Mouse (Mus musculus) hindbrain, embryonic 12.5 days (tissue): ENCODE data around the gene Armc2. TPM values are rescaled to one million over a fixed set of nuclear protein-coding genes. Genes with fewer than 3 reads are reported as not detected.

Source experiments
- ATAC-seq: fragments of 200-750 bp; cut with Nextera tagmentation; 2 replicates; pipeline ENCODE4 v1.8.0; 2017; ENCODE audit warnings: moderate TSS enrichment; ENCODE audit not compliant: low FRiP score
- H3K27ac ChIP-seq: fragments of 300-500 bp; sonication (generic); 2 replicates; pipeline ENCODE4 v1.5.1; 2016; ENCODE audit warnings: mild to moderate bottlenecking
- H3K27me3 ChIP-seq: fragments of 300-500 bp; sonication (generic); 2 replicates; pipeline ENCODE4 v1.6.1; 2016; ENCODE audit warnings: mild to moderate bottlenecking
- H3K36me3 ChIP-seq: fragments of 300-500 bp; sonication (generic); 2 replicates; pipeline ENCODE4 v1.6.1; 2016; ENCODE audit warnings: mild to moderate bottlenecking
- H3K4me1 ChIP-seq: fragments of 300-500 bp; sonication (generic); 2 replicates; pipeline ENCODE4 v1.6.1; 2016
- H3K4me2 ChIP-seq: fragments of 300-500 bp; sonication (generic); replicated peaks from 2 replicates; pipeline ENCODE4 v1.6.1; 2016; ENCODE audit warnings: mild to moderate bottlenecking
- H3K4me3 ChIP-seq: fragments of 300-500 bp; sonication (generic); 2 replicates; pipeline ENCODE4 v1.5.1; 2016; ENCODE audit warnings: mild to moderate bottlenecking
- H3K9ac ChIP-seq: fragments of 300-500 bp; sonication (generic); 2 replicates; pipeline ENCODE4 v1.6.1; 2016; ENCODE audit warnings: mild to moderate bottlenecking, moderate library complexity
- H3K9me3 ChIP-seq: fragments of 300-500 bp; sonication (generic); replicated peaks from 2 replicates; pipeline ENCODE4 v1.6.1; 2016; ENCODE audit warnings: mild to moderate bottlenecking
- WGBS: fragments of 180-500 bp; shearing (Covaris S2); methylation state at CpG from one replicate; pipeline ENCODE4 v1.1.7; 2016; 5-methylcytosine and 5-hydroxymethylcytosine counted together
- polyA plus RNA-seq: library from polyadenylated mRNA; unstranded; fragments of >200 nt; fragmentation: Nextera tagmentation; extraction: Ambion mirVana; gene quantifications from 2 replicates; pipeline ENCODE4 v1.2.1, GENCODE M21; 2016

Armc2 gene
- polyA plus RNA-seq, 1 experiment from 2014 or later = 4.8 TPM

GRCm38 (mm10) chr10:41930966-41931365 is 87.3 kb downstream of the Armc2 start:
- Histone ChIP-seq H3K4me1 (peaks cover 34% of the 10 kb centered on the region), H3K9me3 (no peaks in the 10 kb centered on the region), H3K4me2 (no peak overlapping the region), H3K27me3 (no peaks in the 10 kb centered on the region), H3K27ac (no peak overlapping the region), H3K36me3 (no peaks in the 10 kb centered on the region), H3K9ac (no peak overlapping the region), H3K4me3 (no peak overlapping the region)
- no peak for ATAC-seq
- WGBS = 56% methylated on average over 4 of the region's 4 CpGs

- Histone ChIP-seq H3K9ac (no peak overlapping the region), H3K36me3 (no peaks in the 10 kb centered on the region), H3K27ac (0 out of 2 replicates have a peak overlapping the region, but pooled peaks have one; percentile 25), H3K9me3 (no peaks in the 10 kb centered on the region), H3K4me3 (no peak overlapping the region), H3K4me1 (peaks cover 11% of the 10 kb centered on the region), H3K27me3 (no peaks in the 10 kb centered on the region), H3K4me2 (no peak overlapping the region)
- peak; percentile 34; the same call in 1 of the 2 replicates for ATAC-seq
- WGBS = 70% methylated on average over 14 of the region's 14 CpGs
These were observed 91.5 kb downstream of the Armc2 start for GRCm38 (mm10) chr10:41926726-41927125.

- Histone ChIP-seq H3K27ac (no peak overlapping the region), H3K4me2 (no peak overlapping the region), H3K36me3 (peaks cover 7% of the 10 kb centered on the region), H3K9me3 (no peaks in the 10 kb centered on the region), H3K4me3 (no peak overlapping the region), H3K9ac (no peak overlapping the region), H3K27me3 (no peaks in the 10 kb centered on the region), H3K4me1 (peaks cover 7% of the 10 kb centered on the region)
- no peak for ATAC-seq
- WGBS = 89% methylated on average over 8 of the region's 8 CpGs
These were observed 105.8 kb downstream of the Armc2 start for GRCm38 (mm10) chr10:41912290-41912994.

GRCm38 (mm10) chr10:41908899-41909298 is 109.3 kb downstream of the Armc2 start:
- Histone ChIP-seq H3K4me1 (peaks cover 7% of the 10 kb centered on the region), H3K9me3 (no peaks in the 10 kb centered on the region), H3K36me3 (peaks cover 33% of the 10 kb centered on the region), H3K27ac (0 out of 2 replicates have a peak overlapping the region, but pooled peaks have one; percentile 12), H3K9ac (no peak overlapping the region), H3K27me3 (no peaks in the 10 kb centered on the region), H3K4me2 (no peak overlapping the region), H3K4me3 (no peak overlapping the region)
- WGBS = 63% methylated on average over 6 of the region's 6 CpGs
- ATAC-seq = peak; percentile 48; the same call in 1 of the 2 replicates

DNA sequence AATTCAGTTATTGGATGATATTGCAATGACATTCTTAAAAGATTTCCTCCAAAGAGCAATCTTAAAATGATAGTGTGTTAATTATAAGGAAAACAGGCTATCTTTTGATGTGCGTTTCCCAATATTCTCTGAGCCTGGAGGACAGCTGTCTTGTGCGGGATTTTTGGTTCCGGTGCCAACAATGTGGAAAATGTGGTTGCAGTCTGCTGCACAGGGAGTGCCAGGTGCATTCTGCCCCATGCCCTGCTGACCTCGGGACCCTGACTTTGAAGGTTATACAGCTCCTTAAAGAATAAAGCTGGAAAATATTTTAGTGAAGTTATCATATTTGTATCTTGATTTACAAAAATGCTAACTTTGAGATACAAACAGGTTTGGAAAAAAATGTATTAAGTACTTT is 110.3 kb downstream of the Armc2 start:
- peaks cover 39% of the 10 kb centered on the region for H3K36me3 ChIP-seq
- no peak overlapping the region for H3K4me2 ChIP-seq
- no peak overlapping the region for H3K9ac ChIP-seq
- H3K4me1 ChIP-seq = peaks cover 7% of the 10 kb centered on the region
- no peaks in the 10 kb centered on the region for H3K27me3 ChIP-seq
- WGBS = 86% methylated on average over 4 of the region's 4 CpGs
- no peak overlapping the region for H3K27ac ChIP-seq
- no peak for ATAC-seq
- no peak overlapping the region for H3K4me3 ChIP-seq
- H3K9me3 ChIP-seq = no peaks in the 10 kb centered on the region

DNA sequence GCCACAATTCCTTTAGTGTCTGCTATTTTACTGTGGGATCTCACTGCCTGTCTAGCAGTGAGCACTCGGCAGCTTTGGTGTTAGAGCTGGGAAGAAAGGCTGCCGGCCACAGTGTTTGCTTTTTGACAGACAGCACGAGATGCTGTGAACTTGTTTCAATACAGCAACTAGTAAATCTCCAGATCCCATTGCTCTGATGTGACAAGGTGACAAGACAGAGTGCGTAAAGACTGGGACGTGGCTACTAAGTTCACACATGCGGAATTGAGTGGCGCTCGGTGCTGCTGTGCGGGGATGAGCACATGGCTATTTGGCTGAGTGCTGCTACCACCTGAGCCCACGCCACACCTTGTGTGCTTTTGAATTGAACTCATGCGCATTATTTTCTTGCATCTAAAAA is 110.8 kb downstream of the Armc2 start:
- no peak overlapping the region for H3K4me2 ChIP-seq
- peaks cover 42% of the 10 kb centered on the region for H3K36me3 ChIP-seq
- no peak overlapping the region for H3K9ac ChIP-seq
- no peak overlapping the region for H3K4me3 ChIP-seq
- ATAC-seq = no peak
- H3K27ac ChIP-seq = no peak overlapping the region
- 84% methylated on average over 11 of the region's 11 CpGs for WGBS
- peaks cover 7% of the 10 kb centered on the region for H3K4me1 ChIP-seq
- H3K9me3 ChIP-seq = no peaks in the 10 kb centered on the region
- H3K27me3 ChIP-seq = no peaks in the 10 kb centered on the region

DNA sequence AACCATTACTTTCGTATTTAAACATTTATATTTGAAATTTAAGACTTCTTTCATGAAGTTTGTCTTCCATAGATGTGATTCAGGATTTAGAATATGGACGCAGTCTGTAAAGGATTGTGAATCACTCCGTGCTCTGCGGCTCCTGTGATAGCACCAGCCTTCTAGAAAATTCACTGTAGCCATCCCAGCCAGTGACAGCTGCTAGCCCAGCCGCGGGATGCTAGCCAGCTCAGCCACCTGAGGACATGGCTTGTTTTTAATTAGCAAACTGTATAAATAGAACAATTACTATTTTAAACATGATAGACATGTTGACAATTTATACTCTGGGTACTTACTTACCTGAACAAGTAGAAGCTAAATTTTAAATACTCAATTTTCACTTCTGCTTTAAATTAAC is 116.4 kb downstream of the Armc2 start:
- no peaks in the 10 kb centered on the region for H3K4me1 ChIP-seq
- H3K36me3 ChIP-seq = peaks cover 43% of the 10 kb centered on the region
- H3K27me3 ChIP-seq = no peaks in the 10 kb centered on the region
- no peak overlapping the region for H3K9ac ChIP-seq
- no peak overlapping the region for H3K27ac ChIP-seq
- ATAC-seq = no peak
- no peak overlapping the region for H3K4me2 ChIP-seq
- H3K4me3 ChIP-seq = no peak overlapping the region
- H3K9me3 ChIP-seq = no peaks in the 10 kb centered on the region
- 96% methylated on average over 6 of the region's 6 CpGs for WGBS

DNA sequence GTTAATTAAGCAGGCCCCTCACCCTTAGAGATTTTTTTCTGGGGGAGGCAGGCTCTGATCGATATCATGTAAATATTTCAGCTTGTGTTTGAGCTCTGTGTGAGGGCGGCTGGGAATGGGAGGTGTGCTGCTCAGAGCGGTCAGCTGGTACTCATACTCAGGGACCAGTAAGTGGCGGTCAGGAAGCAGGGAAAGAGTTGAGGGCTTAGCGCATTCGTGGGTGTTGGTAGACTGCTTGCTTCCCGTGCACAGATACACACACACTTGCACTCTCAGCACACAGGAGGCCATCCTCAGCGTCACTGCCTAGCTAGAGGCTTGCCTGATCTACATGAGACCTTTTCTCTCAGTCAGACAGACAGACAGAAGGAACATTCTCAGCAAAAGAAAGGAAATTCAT is 116.8 kb downstream of the Armc2 start:
- Histone ChIP-seq H3K27me3 (no peaks in the 10 kb centered on the region), H3K4me2 (no peak overlapping the region), H3K9ac (no peak overlapping the region), H3K27ac (no peak overlapping the region), H3K4me1 (no peaks in the 10 kb centered on the region), H3K36me3 (peaks cover 39% of the 10 kb centered on the region), H3K9me3 (no peaks in the 10 kb centered on the region), H3K4me3 (no peak overlapping the region)
- ATAC-seq = no peak
- WGBS = 92% methylated on average over 8 of the region's 8 CpGs

DNA sequence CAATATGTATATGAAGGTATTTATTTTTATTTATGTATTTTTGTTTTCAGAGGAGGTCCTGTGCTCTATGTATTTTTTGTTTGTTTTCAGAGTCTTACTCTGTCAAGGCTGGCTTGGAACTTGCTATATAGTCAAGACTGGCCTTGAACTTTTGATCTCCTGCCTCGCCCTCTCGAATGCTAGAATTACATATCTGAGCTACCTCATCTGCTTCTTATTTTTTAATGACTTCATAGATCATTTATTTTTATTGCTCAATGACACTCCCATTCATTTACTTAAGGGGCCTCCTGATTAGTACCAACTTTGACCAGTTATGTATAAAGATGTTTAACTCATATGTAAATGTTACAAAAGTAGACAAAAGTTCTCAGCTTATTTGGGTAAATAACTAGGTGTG is 121.4 kb downstream of the Armc2 start:
- no peak for ATAC-seq
- 88% methylated on average over 2 of the region's 2 CpGs for WGBS
- Histone ChIP-seq H3K4me1 (no peaks in the 10 kb centered on the region), H3K9ac (no peak overlapping the region), H3K27ac (no peak overlapping the region), H3K4me2 (no peak overlapping the region), H3K4me3 (no peak overlapping the region), H3K27me3 (no peaks in the 10 kb centered on the region), H3K36me3 (peaks cover 18% of the 10 kb centered on the region), H3K9me3 (no peaks in the 10 kb centered on the region)

- no peaks in the 10 kb centered on the region for H3K27me3 ChIP-seq
- H3K4me2 ChIP-seq = no peak overlapping the region
- ATAC-seq = no peak
These were observed 121.8 kb downstream of the Armc2 start for GRCm38 (mm10) chr10:41896425-41896824.

GRCm38 (mm10) chr10:41893433-41894411 is 124.5 kb downstream of the Armc2 start:
- no peak for ATAC-seq
- Histone ChIP-seq H3K9ac (no peak overlapping the region), H3K4me3 (no peak overlapping the region), H3K4me1 (peaks cover 1% of the 10 kb centered on the region; the same call in 1 of the 2 replicates), H3K27ac (no peak overlapping the region), H3K36me3 (peaks cover 13% of the 10 kb centered on the region), H3K27me3 (no peaks in the 10 kb centered on the region), H3K4me2 (no peak overlapping the region), H3K9me3 (no peaks in the 10 kb centered on the region)
- WGBS = 69% methylated on average over 4 of the region's 4 CpGs

More at GRCm38 (mm10) chr10:41896425-41896824, 121.8 kb downstream of the Armc2 start:
- Histone ChIP-seq H3K4me1 (no peaks in the 10 kb centered on the region), H3K4me3 (no peak overlapping the region), H3K9ac (no peak overlapping the region), H3K36me3 (peaks cover 18% of the 10 kb centered on the region), H3K9me3 (no peaks in the 10 kb centered on the region), H3K27ac (no peak overlapping the region)

DNA sequence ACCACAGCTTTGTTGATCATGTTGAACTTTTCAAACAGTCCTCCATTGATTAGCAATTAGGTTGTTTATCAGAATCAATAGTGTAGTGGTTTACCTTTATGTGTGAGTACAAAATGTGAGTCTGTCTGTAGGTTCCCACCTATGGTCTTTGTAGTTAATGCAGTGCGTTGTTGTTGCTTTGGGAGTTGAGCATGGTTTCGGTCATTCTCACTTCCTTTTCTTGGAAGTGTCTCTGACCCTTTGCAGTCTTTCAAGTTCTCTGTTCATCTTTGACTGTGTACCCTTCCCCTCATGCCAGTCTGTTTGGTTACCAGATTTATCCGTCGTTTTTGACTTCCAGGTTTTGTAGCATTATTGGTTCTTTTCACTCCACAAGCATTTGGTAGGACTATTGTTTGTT is 126.9 kb downstream of the Armc2 start:
- Histone ChIP-seq H3K9ac (no peak overlapping the region), H3K4me3 (no peak overlapping the region), H3K36me3 (peaks cover 4% of the 10 kb centered on the region), H3K9me3 (no peaks in the 10 kb centered on the region), H3K4me1 (peaks cover 10% of the 10 kb centered on the region), H3K4me2 (no peak overlapping the region), H3K27me3 (no peaks in the 10 kb centered on the region), H3K27ac (no peak overlapping the region)
- ATAC-seq = no peak
- WGBS = 90% methylated on average over 4 of the region's 4 CpGs
